Mouse (Mus musculus): ENCODE measurements at regions not wholly inside any gene's neighbourhood (a gene's known extent, or its start where the extent isn't known, plus 50 kb on each side); places are given as distances from the start of the nearest gene placed in this dataset.

GRCm38 (mm10) chr17:45235401-45235800 lies 198.1 kb downstream of the Cdc5l start:
- 84% methylated on average over 7 of the region's 7 CpGs for WGBS
- Histone ChIP-seq H3K9ac (no peak overlapping the region), H3K4me2 (replicated peaks) (no peak overlapping the region), H3K4me3 (no peak overlapping the region), H3K27me3 (no peaks in the 10 kb centered on the region), H3K36me3 (no peaks in the 10 kb centered on the region), H3K9me3 (0 out of 2 replicates have a peak, but pooled peaks cover 3% of the 10 kb centered on the region), H3K4me1 (peaks cover 11% of the 10 kb centered on the region; the same call in 1 of the 2 replicates), H3K27ac (no peak overlapping the region)
- ATAC-seq (ENCODE audit: insufficient number of reproducible peaks, insufficient read depth, low FRiP score, low TSS enrichment) = no peak

GRCm38 (mm10) chr17:45232874-45233273 lies 200.7 kb downstream of the Cdc5l start:
- H3K9me3 ChIP-seq = 0 out of 2 replicates have a peak, but pooled peaks cover 3% of the 10 kb centered on the region
- H3K4me2 ChIP-seq (replicated peaks) = no peak overlapping the region
- H3K36me3 ChIP-seq = no peaks in the 10 kb centered on the region
- no peak overlapping the region for H3K4me3 ChIP-seq
- ATAC-seq (ENCODE audit: insufficient number of reproducible peaks, insufficient read depth, low FRiP score, low TSS enrichment) = no peak
- H3K9ac ChIP-seq = no peak overlapping the region
- H3K27ac ChIP-seq = no peak overlapping the region
- WGBS = 39% methylated on average over 5 of the region's 5 CpGs
- no peaks in the 10 kb centered on the region for H3K27me3 ChIP-seq
- peaks cover 16% of the 10 kb centered on the region for H3K4me1 ChIP-seq

- Histone ChIP-seq H3K9ac (no peak overlapping the region), H3K9me3 (no peaks in the 10 kb centered on the region), H3K4me1 (peaks cover 23% of the 10 kb centered on the region), H3K4me3 (no peak overlapping the region), H3K27ac (no peak overlapping the region), H3K27me3 (no peaks in the 10 kb centered on the region; the same call in 1 of the 2 replicates), H3K36me3 (no peaks in the 10 kb centered on the region), H3K4me2 (replicated peaks) (no peak overlapping the region)
- WGBS = 0% methylated on average over 1 of the region's 1 CpGs
- ATAC-seq (ENCODE audit: insufficient number of reproducible peaks, insufficient read depth, low FRiP score, low TSS enrichment) = no peak
Observed at GRCm38 (mm10) chr17:45227190-45227589, 206.3 kb downstream of the Cdc5l start.

GRCm38 (mm10) chr17:45226486-45226885 lies 207.1 kb downstream of the Cdc5l start:
- no peak for ATAC-seq (ENCODE audit: insufficient number of reproducible peaks, insufficient read depth, low FRiP score, low TSS enrichment)
- Histone ChIP-seq H3K4me1 (peaks cover 23% of the 10 kb centered on the region), H3K4me2 (replicated peaks) (no peak overlapping the region), H3K9me3 (no peaks in the 10 kb centered on the region), H3K27ac (peak overlapping the region; percentile 50), H3K4me3 (no peak overlapping the region), H3K9ac (no peak overlapping the region), H3K36me3 (no peaks in the 10 kb centered on the region), H3K27me3 (no peaks in the 10 kb centered on the region; the same call in 1 of the 2 replicates)
- WGBS = 39% methylated on average over 6 of the region's 6 CpGs

GRCm38 (mm10) chr17:45221625-45222024 lies 211.9 kb downstream of the Cdc5l start:
- Histone ChIP-seq H3K27ac (no peak overlapping the region), H3K36me3 (no peaks in the 10 kb centered on the region), H3K27me3 (no peaks in the 10 kb centered on the region; the same call in 1 of the 2 replicates), H3K9me3 (no peaks in the 10 kb centered on the region), H3K9ac (no peak overlapping the region), H3K4me3 (no peak overlapping the region), H3K4me2 (replicated peaks) (no peak overlapping the region), H3K4me1 (peaks cover 7% of the 10 kb centered on the region)
- 51% methylated on average over 10 of the region's 10 CpGs for WGBS
- ATAC-seq (ENCODE audit: insufficient number of reproducible peaks, insufficient read depth, low FRiP score, low TSS enrichment) = no peak

- no peak for ATAC-seq (ENCODE audit: insufficient number of reproducible peaks, insufficient read depth, low FRiP score, low TSS enrichment)
- Histone ChIP-seq H3K9me3 (no peaks in the 10 kb centered on the region), H3K27me3 (no peaks in the 10 kb centered on the region), H3K4me2 (replicated peaks) (no peak overlapping the region), H3K36me3 (no peaks in the 10 kb centered on the region), H3K4me1 (peaks cover 6% of the 10 kb centered on the region; the same call in 1 of the 2 replicates), H3K4me3 (no peak overlapping the region), H3K27ac (no peak overlapping the region), H3K9ac (no peak overlapping the region)
- WGBS = 90% methylated on average over 5 of the region's 5 CpGs
Observed at GRCm38 (mm10) chr17:45217126-45217525, 216.4 kb downstream of the Cdc5l start.

GRCm38 (mm10) chr17:45215067-45216049 lies 218.2 kb downstream of the Cdc5l start:
- no peaks in the 10 kb centered on the region for H3K36me3 ChIP-seq
- no peak overlapping the region for H3K9ac ChIP-seq
- H3K4me2 ChIP-seq (replicated peaks) = no peak overlapping the region
- H3K4me1 ChIP-seq = peaks cover 6% of the 10 kb centered on the region; the same call in 1 of the 2 replicates
- H3K27ac ChIP-seq = peak overlapping the region; percentile 55; the same call in 1 of the 2 replicates
- 0 out of 2 replicates have a peak, but pooled peaks have one; percentile 17 for ATAC-seq (ENCODE audit: insufficient number of reproducible peaks, insufficient read depth, low FRiP score, low TSS enrichment)
- 58% methylated on average over 15 of the region's 15 CpGs for WGBS
- H3K9me3 ChIP-seq = no peaks in the 10 kb centered on the region; the same call in 1 of the 2 replicates
- H3K4me3 ChIP-seq = no peak overlapping the region
- no peaks in the 10 kb centered on the region for H3K27me3 ChIP-seq

GRCm38 (mm10) chr17:45210984-45211383 lies 222.6 kb downstream of the Cdc5l start:
- H3K4me3 ChIP-seq = no peak overlapping the region

GRCm38 (mm10) chr17:45209387-45209663 lies 224.2 kb downstream of the Cdc5l start:
- H3K4me2 ChIP-seq (replicated peaks) = no peak overlapping the region
- WGBS = 48% methylated on average over 3 of the region's 3 CpGs
- ATAC-seq (ENCODE audit: insufficient number of reproducible peaks, insufficient read depth, low FRiP score, low TSS enrichment) = no peak

More at GRCm38 (mm10) chr17:45210984-45211383, 222.6 kb downstream of the Cdc5l start:
- Histone ChIP-seq H3K9me3 (no peaks in the 10 kb centered on the region; the same call in 1 of the 2 replicates), H3K27me3 (no peaks in the 10 kb centered on the region), H3K27ac (no peak overlapping the region), H3K4me1 (peaks cover 6% of the 10 kb centered on the region), H3K36me3 (no peaks in the 10 kb centered on the region), H3K9ac (no peak overlapping the region), H3K4me2 (replicated peaks) (no peak overlapping the region)
- WGBS = 85% methylated on average over 2 of the region's 2 CpGs
- no peak for ATAC-seq (ENCODE audit: insufficient number of reproducible peaks, insufficient read depth, low FRiP score, low TSS enrichment)

GRCm38 (mm10) chr17:45208596-45209386 lies 224.7 kb downstream of the Cdc5l start:
- H3K36me3 ChIP-seq = no peaks in the 10 kb centered on the region
- no peak for ATAC-seq (ENCODE audit: insufficient number of reproducible peaks, insufficient read depth, low FRiP score, low TSS enrichment)
- H3K27ac ChIP-seq = 0 out of 2 replicates have a peak overlapping the region, but pooled peaks have one; percentile 57
- no peak overlapping the region for H3K4me2 ChIP-seq (replicated peaks)
- no peak overlapping the region for H3K9ac ChIP-seq
- H3K9me3 ChIP-seq = no peaks in the 10 kb centered on the region; the same call in 1 of the 2 replicates
- WGBS = 41% methylated on average over 14 of the region's 14 CpGs
- H3K27me3 ChIP-seq = no peaks in the 10 kb centered on the region
- H3K4me3 ChIP-seq = no peak overlapping the region
- H3K4me1 ChIP-seq = no peaks in the 10 kb centered on the region; the same call in 1 of the 2 replicates

More at GRCm38 (mm10) chr17:45209387-45209663, 224.2 kb downstream of the Cdc5l start:
- Histone ChIP-seq H3K27ac (peak overlapping the region; percentile 57; the same call in 1 of the 2 replicates), H3K27me3 (no peaks in the 10 kb centered on the region), H3K4me1 (no peaks in the 10 kb centered on the region; the same call in 1 of the 2 replicates), H3K9me3 (no peaks in the 10 kb centered on the region; the same call in 1 of the 2 replicates), H3K9ac (no peak overlapping the region), H3K4me3 (no peak overlapping the region), H3K36me3 (no peaks in the 10 kb centered on the region)

GRCm38 (mm10) chr17:45195779-45196178 lies 237.8 kb downstream of the Cdc5l start:
- Histone ChIP-seq H3K4me2 (replicated peaks) (no peak overlapping the region), H3K36me3 (no peaks in the 10 kb centered on the region), H3K27me3 (no peaks in the 10 kb centered on the region), H3K4me1 (peaks cover 27% of the 10 kb centered on the region), H3K9me3 (no peaks in the 10 kb centered on the region), H3K9ac (no peak overlapping the region), H3K27ac (no peak overlapping the region), H3K4me3 (no peak overlapping the region)
- 93% methylated on average over 6 of the region's 6 CpGs for WGBS
- ATAC-seq (ENCODE audit: insufficient number of reproducible peaks, insufficient read depth, low FRiP score, low TSS enrichment) = no peak
